Mouse (Mus musculus): ENCODE results near the gene Mrps12.

- TF ChIP-seq CTCF (IDR thresholded peaks at IDR 0.05; ENCODE audit: borderline replicate concordance, insufficient read depth, low read depth, low read length) (no peak), POLR2A (IDR thresholded peaks at IDR 0.05; ENCODE audit: borderline replicate concordance, insufficient read depth, low read length) (no peak)
These were observed 41.4 kb downstream of the Mrps12 start for GRCm38 (mm10) chr7:28700269-28700668.
